Mouse (Mus musculus): ENCODE measurements around the gene Ak5. TPM values are rescaled to one million over a fixed set of nuclear protein-coding genes. Genes with fewer than 3 reads are reported as not detected.

The Ak5 gene
- polyA plus RNA-seq, 1 experiment, result 9.7 TPM

DNA sequence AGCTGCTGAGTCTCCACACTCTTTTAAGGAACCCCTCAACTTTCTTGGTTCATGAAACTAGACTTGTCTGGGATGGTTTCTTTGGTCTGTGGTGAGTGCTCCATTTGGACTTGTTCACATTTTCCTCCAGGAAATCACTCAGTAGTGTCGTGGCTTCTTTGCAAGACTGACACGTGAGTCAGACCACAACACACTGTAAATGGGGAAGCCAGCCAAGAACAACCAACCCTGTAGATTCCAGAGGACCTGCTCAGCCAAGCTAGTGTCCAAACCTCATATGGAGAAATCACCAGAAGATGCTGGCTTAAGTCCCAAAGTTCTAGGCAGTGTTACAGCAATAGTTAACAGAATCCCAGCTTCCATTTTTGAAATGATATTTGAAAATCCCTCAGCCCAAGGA, 155.6 kb downstream of the Ak5 start:
- WGBS, result 14% methylated on average over 2 of the region's 2 CpGs
- no peaks in the 10 kb centered on the region; the same call in 1 of the 2 replicates for H3K4me1 ChIP-seq (ENCODE audit: control insufficient read depth, insufficient read depth, low read length)
- TF ChIP-seq CTCF (IDR thresholded peaks at IDR 0.05; ENCODE audit: borderline replicate concordance, insufficient read depth, low read depth, low read length), result no peak
- no peak overlapping the region for H3K27ac ChIP-seq (ENCODE audit: insufficient read depth, low read length)
- DNase-seq, result no peak
- no peaks in the 10 kb centered on the region; the same call in 1 of the 2 replicates for H3K27me3 ChIP-seq (ENCODE audit: control insufficient read depth, insufficient read depth, low read length)
- H3K4me3 ChIP-seq (replicated peaks; ENCODE audit: insufficient read depth, low read depth, low read length), result no peak overlapping the region

- TF ChIP-seq POLR2A (IDR thresholded peaks at IDR 0.05; ENCODE audit: borderline replicate concordance, insufficient read depth, low read length) (no peak), CTCF (IDR thresholded peaks at IDR 0.05; ENCODE audit: borderline replicate concordance, insufficient read depth, low read depth, low read length) (no peak)
- Histone ChIP-seq H3K4me3 (replicated peaks; ENCODE audit: insufficient read depth, low read depth, low read length) (no peak overlapping the region), H3K4me1 (ENCODE audit: control insufficient read depth, insufficient read depth, low read length) (no peaks in the 10 kb centered on the region; the same call in 1 of the 2 replicates), H3K27ac (ENCODE audit: insufficient read depth, low read length) (no peak overlapping the region), H3K27me3 (ENCODE audit: control insufficient read depth, insufficient read depth, low read length) (no peaks in the 10 kb centered on the region; the same call in 1 of the 2 replicates)
- no peak for DNase-seq
- WGBS, result 60% methylated on average over 7 of the region's 7 CpGs
These were observed 158.9 kb downstream of the Ak5 start for GRCm38 (mm10) chr3:152509268-152509667.

- no peak overlapping the region for H3K4me3 ChIP-seq (replicated peaks; ENCODE audit: insufficient read depth, low read depth, low read length)
- no peaks in the 10 kb centered on the region; the same call in 1 of the 2 replicates for H3K4me1 ChIP-seq (ENCODE audit: control insufficient read depth, insufficient read depth, low read length)
- H3K27ac ChIP-seq (ENCODE audit: insufficient read depth, low read length), result no peak overlapping the region
- no peak for TF ChIP-seq CTCF (IDR thresholded peaks at IDR 0.05; ENCODE audit: borderline replicate concordance, insufficient read depth, low read depth, low read length)
- H3K27me3 ChIP-seq (ENCODE audit: control insufficient read depth, insufficient read depth, low read length), result no peaks in the 10 kb centered on the region; the same call in 1 of the 2 replicates
- DNase-seq, result no peak
- WGBS, result 14% methylated on average over 12 of the region's 12 CpGs
These were observed 159.7 kb downstream of the Ak5 start for GRCm38 (mm10) chr3:152508419-152508993.

GRCm38 (mm10) chr3:152507900-152508299, 160.3 kb downstream of the Ak5 start:
- Histone ChIP-seq H3K27me3 (ENCODE audit: control insufficient read depth, insufficient read depth, low read length) (no peaks in the 10 kb centered on the region; the same call in 1 of the 2 replicates), H3K4me1 (ENCODE audit: control insufficient read depth, insufficient read depth, low read length) (no peaks in the 10 kb centered on the region; the same call in 1 of the 2 replicates), H3K27ac (ENCODE audit: insufficient read depth, low read length) (no peak overlapping the region), H3K4me3 (replicated peaks; ENCODE audit: insufficient read depth, low read depth, low read length) (no peak overlapping the region)
- DNase-seq, result no peak
- TF ChIP-seq CTCF (IDR thresholded peaks at IDR 0.05; ENCODE audit: borderline replicate concordance, insufficient read depth, low read depth, low read length) (no peak), POLR2A (IDR thresholded peaks at IDR 0.05; ENCODE audit: borderline replicate concordance, insufficient read depth, low read length) (no peak)
- WGBS, result 37% methylated on average over 8 of the region's 8 CpGs

DNA sequence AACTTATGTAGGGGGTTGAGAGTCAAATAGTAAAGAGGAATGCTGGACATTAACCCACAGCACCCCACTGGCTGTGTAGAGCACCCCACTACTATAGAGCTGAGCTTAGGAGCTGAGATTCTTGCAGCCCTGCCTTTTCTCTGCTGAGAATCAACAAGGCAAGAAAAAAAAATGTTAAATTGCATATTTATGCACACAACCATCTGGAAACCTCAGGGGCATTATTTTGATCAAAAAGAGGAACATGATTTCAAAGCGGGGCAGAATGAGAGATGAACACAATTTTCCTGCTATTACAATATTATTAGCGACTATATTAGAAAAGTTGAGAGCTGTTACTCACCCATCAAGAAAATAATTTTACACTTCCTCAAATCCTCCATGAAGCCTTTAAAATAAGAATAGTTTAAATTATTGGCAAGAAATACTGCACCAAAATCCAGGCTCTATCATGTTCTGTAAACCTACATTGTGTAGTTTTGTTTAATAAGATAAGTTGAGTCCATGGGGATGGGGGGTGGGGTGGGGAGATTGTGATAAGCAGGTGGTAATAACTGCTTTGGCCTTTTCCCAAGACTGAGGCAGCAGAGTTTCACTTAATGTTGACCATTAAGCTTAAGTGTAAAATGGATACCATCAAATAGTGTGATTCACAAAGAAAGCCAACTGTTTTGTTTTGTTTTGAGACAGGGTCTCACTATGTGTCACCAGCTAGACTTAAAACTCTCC, 169.0 kb downstream of the Ak5 start:
- H3K27ac ChIP-seq (ENCODE audit: insufficient read depth, low read length), result no peak overlapping the region

GRCm38 (mm10) chr3:152497842-152498241, 170.3 kb downstream of the Ak5 start:
- WGBS, result 82% methylated on average over 2 of the region's 2 CpGs
- H3K4me1 ChIP-seq (ENCODE audit: control insufficient read depth, insufficient read depth, low read length), result no peaks in the 10 kb centered on the region
- H3K27ac ChIP-seq (ENCODE audit: insufficient read depth, low read length), result no peak overlapping the region
- DNase-seq, result no peak
- TF ChIP-seq POLR2A (IDR thresholded peaks at IDR 0.05; ENCODE audit: borderline replicate concordance, insufficient read depth, low read length), result no peak
- TF ChIP-seq CTCF (IDR thresholded peaks at IDR 0.05; ENCODE audit: borderline replicate concordance, insufficient read depth, low read depth, low read length), result no peak
- no peak overlapping the region for H3K4me3 ChIP-seq (replicated peaks; ENCODE audit: insufficient read depth, low read depth, low read length)
- no peaks in the 10 kb centered on the region for H3K27me3 ChIP-seq (ENCODE audit: control insufficient read depth, insufficient read depth, low read length)

More for the DNA sequence above, 169.0 kb downstream of the Ak5 start:
- WGBS, result 90% methylated on average over 2 of the region's 2 CpGs
- Histone ChIP-seq H3K27me3 (ENCODE audit: control insufficient read depth, insufficient read depth, low read length) (no peaks in the 10 kb centered on the region), H3K4me1 (ENCODE audit: control insufficient read depth, insufficient read depth, low read length) (no peaks in the 10 kb centered on the region), H3K4me3 (replicated peaks; ENCODE audit: insufficient read depth, low read depth, low read length) (no peak overlapping the region)
- no peak for DNase-seq
- TF ChIP-seq CTCF (IDR thresholded peaks at IDR 0.05; ENCODE audit: borderline replicate concordance, insufficient read depth, low read depth, low read length) (no peak), POLR2A (IDR thresholded peaks at IDR 0.05; ENCODE audit: borderline replicate concordance, insufficient read depth, low read length) (no peak)

- WGBS, result 60% methylated on average over 7 of the region's 7 CpGs
- Histone ChIP-seq H3K27me3 (ENCODE audit: control insufficient read depth, insufficient read depth, low read length) (no peaks in the 10 kb centered on the region), H3K27ac (ENCODE audit: insufficient read depth, low read length) (no peak overlapping the region), H3K4me1 (ENCODE audit: control insufficient read depth, insufficient read depth, low read length) (no peaks in the 10 kb centered on the region), H3K4me3 (replicated peaks; ENCODE audit: insufficient read depth, low read depth, low read length) (no peak overlapping the region)
- TF ChIP-seq POLR2A (IDR thresholded peaks at IDR 0.05; ENCODE audit: borderline replicate concordance, insufficient read depth, low read length) (no peak), CTCF (IDR thresholded peaks at IDR 0.05; ENCODE audit: borderline replicate concordance, insufficient read depth, low read depth, low read length) (no peak)
- DNase-seq, result no peak
These were observed 171.1 kb downstream of the Ak5 start for GRCm38 (mm10) chr3:152497084-152497483.

DNA sequence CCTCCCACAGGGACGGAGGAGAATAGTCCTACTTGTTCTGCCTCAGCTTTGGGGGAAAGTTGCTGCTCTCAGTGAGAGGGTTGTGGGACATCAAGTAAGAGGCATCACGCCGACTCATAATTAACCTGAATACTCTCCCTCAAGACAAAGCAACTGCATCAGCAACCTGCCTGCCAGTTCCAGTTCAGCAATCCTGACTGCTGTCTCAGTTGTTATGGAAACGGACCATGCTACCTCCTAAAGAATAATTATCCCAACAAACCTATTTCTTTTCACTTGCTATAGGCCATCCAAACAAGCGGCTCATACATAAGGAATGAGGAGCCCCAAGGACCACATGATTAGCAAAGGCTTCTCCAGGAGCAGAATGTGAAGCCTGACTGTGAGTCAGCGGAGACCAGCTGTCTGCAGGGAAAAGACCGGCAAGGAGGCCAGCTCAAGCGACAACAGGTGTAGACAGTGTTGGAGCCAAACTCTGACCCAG, 172.7 kb downstream of the Ak5 start:
- TF ChIP-seq CTCF (IDR thresholded peaks at IDR 0.05; ENCODE audit: borderline replicate concordance, insufficient read depth, low read depth, low read length) (no peak), POLR2A (IDR thresholded peaks at IDR 0.05; ENCODE audit: borderline replicate concordance, insufficient read depth, low read length) (no peak)
- WGBS, result 56% methylated on average over 8 of the region's 8 CpGs
- H3K27ac ChIP-seq (ENCODE audit: insufficient read depth, low read length), result no peak overlapping the region
- no peak for DNase-seq
- H3K27me3 ChIP-seq (ENCODE audit: control insufficient read depth, insufficient read depth, low read length), result no peaks in the 10 kb centered on the region
- no peak overlapping the region for H3K4me3 ChIP-seq (replicated peaks; ENCODE audit: insufficient read depth, low read depth, low read length)
- H3K4me1 ChIP-seq (ENCODE audit: control insufficient read depth, insufficient read depth, low read length), result no peaks in the 10 kb centered on the region
